Mouse (Mus musculus): Measurements from ENCODE around the gene Ipo5. TPM values are rescaled to one million over a fixed set of nuclear protein-coding genes. Genes with fewer than 3 reads are reported as not detected.

Ipo5 gene
- polyA plus RNA-seq, 1 experiment from 2014 or later, result 57.3 TPM

DNA sequence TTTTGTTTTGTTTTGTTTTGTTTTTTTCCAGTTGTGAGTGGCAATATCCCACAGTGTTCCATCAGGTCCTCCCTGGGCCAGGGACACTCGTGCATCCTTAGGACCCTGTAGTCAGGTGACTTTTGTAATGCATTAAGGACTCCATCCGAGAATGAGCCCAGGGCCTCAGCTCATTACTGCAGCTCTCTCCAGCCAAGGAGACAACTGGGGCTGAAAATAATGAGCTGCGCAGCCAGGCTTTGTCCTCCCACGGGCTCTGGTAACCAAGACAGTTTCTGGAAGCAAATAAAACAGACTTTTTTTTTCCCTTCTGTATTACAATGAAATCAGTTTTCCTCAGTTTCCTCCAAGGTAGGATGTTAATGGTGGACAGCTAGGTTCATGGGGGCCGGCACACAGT is 50.0 kb downstream of the Ipo5 start:
- DNase-seq, result no peak
- no peaks in the 10 kb centered on the region for H3K9me3 ChIP-seq (replicated peaks)
- H3K27ac ChIP-seq, result no peak overlapping the region
- H3K27me3 ChIP-seq, result no peaks in the 10 kb centered on the region
- WGBS (ENCODE audit: insufficient replicate concordance), result 57% methylated on average over 5 of the region's 5 CpGs
- H3K9ac ChIP-seq, result no peak overlapping the region
- no peak overlapping the region for H3K4me2 ChIP-seq
- H3K36me3 ChIP-seq, result no peaks in the 10 kb centered on the region
- H3K4me3 ChIP-seq (replicated peaks), result no peak overlapping the region
- no peak for ATAC-seq (ENCODE audit: low read depth)
- no peaks in the 10 kb centered on the region for H3K4me1 ChIP-seq (replicated peaks)

DNA sequence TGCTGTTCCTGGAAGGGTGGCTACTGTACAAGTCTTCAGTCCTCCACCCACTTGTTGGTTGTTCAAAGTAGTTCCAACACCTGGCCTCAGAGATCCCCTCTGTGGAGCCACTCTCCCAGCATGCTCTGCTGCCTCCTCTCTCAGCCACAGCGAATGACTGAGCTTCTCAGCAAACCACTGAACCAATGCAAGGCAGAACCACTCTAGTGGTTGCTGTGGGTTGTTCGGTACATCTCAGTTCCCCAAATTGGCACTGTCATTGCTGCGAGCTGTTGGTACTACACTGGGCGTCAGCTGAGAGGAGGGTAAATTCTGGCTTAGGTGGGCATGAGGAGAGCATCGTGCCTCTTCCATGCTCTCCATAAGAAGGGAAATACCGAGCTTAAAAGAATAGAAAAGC is 56.0 kb downstream of the Ipo5 start:
- no peaks in the 10 kb centered on the region for H3K27me3 ChIP-seq
- ATAC-seq (ENCODE audit: low read depth) (no peak), DNase-seq (no peak)
- no peak overlapping the region for H3K4me2 ChIP-seq
- no peaks in the 10 kb centered on the region for H3K36me3 ChIP-seq
- no peaks in the 10 kb centered on the region for H3K4me1 ChIP-seq (replicated peaks)
- no peak overlapping the region for H3K9ac ChIP-seq
- H3K9me3 ChIP-seq (replicated peaks), result no peaks in the 10 kb centered on the region
- no peak overlapping the region for H3K27ac ChIP-seq
- no peak overlapping the region for H3K4me3 ChIP-seq (replicated peaks)
- 48% methylated on average over 6 of the region's 6 CpGs for WGBS (ENCODE audit: insufficient replicate concordance)

GRCm38 (mm10) chr14:120968723-120969122 is 57.7 kb downstream of the Ipo5 start:
- H3K27me3 ChIP-seq, result no peaks in the 10 kb centered on the region
- WGBS (ENCODE audit: insufficient replicate concordance), result 75% methylated on average over 4 of the region's 4 CpGs

GRCm38 (mm10) chr14:120969673-120970072 is 58.6 kb downstream of the Ipo5 start:
- Histone ChIP-seq H3K9me3 (replicated peaks) (no peaks in the 10 kb centered on the region), H3K4me3 (replicated peaks) (no peak overlapping the region), H3K4me2 (no peak overlapping the region), H3K9ac (no peak overlapping the region), H3K36me3 (no peaks in the 10 kb centered on the region), H3K4me1 (replicated peaks) (no peaks in the 10 kb centered on the region), H3K27ac (no peak overlapping the region), H3K27me3 (no peaks in the 10 kb centered on the region)
- no peak for DNase-seq
- no peak for ATAC-seq (ENCODE audit: low read depth)
- whole genome bisulfite sequencing (ENCODE audit: insufficient replicate concordance), result 70% methylated on average over 3 of the region's 3 CpGs

More at GRCm38 (mm10) chr14:120968723-120969122, 57.7 kb downstream of the Ipo5 start:
- Histone ChIP-seq H3K9me3 (replicated peaks) (no peaks in the 10 kb centered on the region), H3K4me3 (replicated peaks) (no peak overlapping the region), H3K4me1 (replicated peaks) (no peaks in the 10 kb centered on the region), H3K4me2 (no peak overlapping the region), H3K27ac (no peak overlapping the region), H3K9ac (no peak overlapping the region), H3K36me3 (no peaks in the 10 kb centered on the region)
- ATAC-seq (ENCODE audit: low read depth) (no peak), DNase-seq (no peak)

DNA sequence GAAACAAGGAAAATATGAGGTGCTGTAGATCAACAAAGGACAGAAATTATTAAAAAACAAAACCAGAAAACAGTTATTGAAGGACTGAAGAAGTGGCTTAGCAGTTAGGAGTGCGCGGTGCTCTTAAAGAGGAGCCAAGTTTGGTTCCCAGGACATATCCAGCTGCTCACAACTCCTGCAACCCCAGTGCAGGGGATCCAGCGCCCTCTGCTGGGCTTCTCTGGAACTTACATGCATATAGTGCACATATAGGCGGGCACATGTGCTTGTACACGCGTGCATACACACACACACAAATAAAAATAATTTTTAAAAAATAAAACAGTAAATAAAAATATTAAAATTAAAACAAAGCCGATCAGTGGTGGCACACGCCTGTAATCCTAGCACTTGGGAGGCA is 59.6 kb downstream of the Ipo5 start:
- no peak overlapping the region for H3K27ac ChIP-seq
- no peak overlapping the region for H3K4me2 ChIP-seq
- no peaks in the 10 kb centered on the region for H3K36me3 ChIP-seq
- 64% methylated on average over 8 of the region's 8 CpGs for WGBS (ENCODE audit: insufficient replicate concordance)
- H3K9ac ChIP-seq, result no peak overlapping the region
- H3K27me3 ChIP-seq, result no peaks in the 10 kb centered on the region
- DNase-seq (no peak), ATAC-seq (ENCODE audit: low read depth) (no peak)
- no peaks in the 10 kb centered on the region for H3K4me1 ChIP-seq (replicated peaks)
- no peak overlapping the region for H3K4me3 ChIP-seq (replicated peaks)
- no peaks in the 10 kb centered on the region for H3K9me3 ChIP-seq (replicated peaks)

DNA sequence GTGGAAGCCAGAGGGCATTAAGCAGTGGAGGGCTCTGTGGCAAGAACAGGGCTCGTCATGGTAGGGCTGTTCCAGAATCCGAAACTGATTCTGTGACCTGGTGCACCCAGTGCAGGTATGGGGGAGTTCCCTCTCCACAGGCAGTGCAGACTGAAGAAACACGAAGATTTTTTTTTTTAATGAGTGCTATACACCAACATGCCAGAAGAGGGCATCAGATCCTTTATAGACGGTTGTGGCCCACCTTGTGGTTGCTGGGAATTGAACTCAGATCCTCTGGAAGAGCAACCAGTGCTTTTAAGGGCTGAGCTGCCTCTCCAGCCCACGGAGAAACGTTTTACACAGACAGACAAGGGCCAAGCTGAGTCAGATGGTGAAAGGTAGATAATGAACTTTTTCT is 60.3 kb downstream of the Ipo5 start:
- H3K27me3 ChIP-seq, result no peaks in the 10 kb centered on the region
- 43% methylated on average over 6 of the region's 6 CpGs for WGBS (ENCODE audit: insufficient replicate concordance)
- H3K36me3 ChIP-seq, result no peaks in the 10 kb centered on the region
- DNase-seq (no peak), ATAC-seq (ENCODE audit: low read depth) (no peak)
- H3K4me3 ChIP-seq (replicated peaks), result no peak overlapping the region
- H3K9me3 ChIP-seq (replicated peaks), result no peaks in the 10 kb centered on the region
- H3K4me1 ChIP-seq (replicated peaks), result no peaks in the 10 kb centered on the region
- H3K27ac ChIP-seq, result no peak overlapping the region
- H3K9ac ChIP-seq, result no peak overlapping the region
- H3K4me2 ChIP-seq, result no peak overlapping the region

DNA sequence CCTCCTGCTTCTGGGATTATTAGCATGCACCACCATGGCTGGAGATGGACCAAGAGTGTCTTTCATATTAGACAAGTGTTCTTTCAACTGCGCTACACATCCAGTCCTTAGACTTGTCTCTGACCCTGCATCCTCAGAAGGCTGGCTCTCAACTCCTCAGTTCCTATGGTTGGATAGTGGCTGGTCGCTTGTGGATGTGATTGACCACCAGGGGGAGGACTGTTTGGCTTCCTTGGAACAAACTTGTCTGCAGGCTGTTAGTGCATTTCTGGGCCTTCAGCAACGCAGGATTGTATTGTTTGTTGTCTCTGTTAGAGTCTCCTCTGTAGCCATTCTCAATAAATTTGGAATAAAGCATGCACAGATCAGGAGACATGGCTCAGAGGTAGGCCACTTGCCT is 68.5 kb downstream of the Ipo5 start:
- Histone ChIP-seq H3K9ac (no peak overlapping the region), H3K4me2 (no peak overlapping the region), H3K4me1 (replicated peaks) (no peaks in the 10 kb centered on the region), H3K9me3 (replicated peaks) (no peaks in the 10 kb centered on the region), H3K36me3 (no peaks in the 10 kb centered on the region), H3K27ac (no peak overlapping the region), H3K4me3 (replicated peaks) (no peak overlapping the region), H3K27me3 (no peaks in the 10 kb centered on the region)
- no peak for ATAC-seq (ENCODE audit: low read depth)
- 52% methylated on average over 3 of the region's 3 CpGs for WGBS (ENCODE audit: insufficient replicate concordance)
- DNase-seq, result no peak

GRCm38 (mm10) chr14:120989126-120989525 is 78.1 kb downstream of the Ipo5 start:
- Histone ChIP-seq H3K27ac (no peak overlapping the region), H3K4me3 (replicated peaks) (no peak overlapping the region), H3K27me3 (no peaks in the 10 kb centered on the region), H3K9ac (no peak overlapping the region), H3K36me3 (no peaks in the 10 kb centered on the region), H3K4me1 (replicated peaks) (no peaks in the 10 kb centered on the region), H3K9me3 (replicated peaks) (no peaks in the 10 kb centered on the region), H3K4me2 (no peak overlapping the region)
- ATAC-seq (ENCODE audit: low read depth) (no peak), DNase-seq (no peak)
- WGBS (ENCODE audit: insufficient replicate concordance), result 49% methylated on average over 6 of the region's 6 CpGs

Other genes with a start within 250 kb of the Ipo5 start
- gene Farp1, start 124.0 kb downstream of the Ipo5 start, polyA plus RNA-seq (2015; fragmentation: Nextera tagmentation; extraction: Ambion mirVana), result 3.4 and 4.0 TPM in 2 replicates

All from liver, embryonic 13.5 days (tissue).